Mouse (Mus musculus): Measurements from ENCODE around the gene Hyal3.

The Hyal3 gene

GRCm38 (mm10) chr9:107580501-107581317 is at the start of gene Hyal3:
Gene Hyal3 (plus strand): TSS chr9:107580818.
- peak; percentile 95 for DNase-seq (ENCODE audit: low read depth)

- DNase-seq (ENCODE audit: low read depth), result peak; percentile 94
Observed at GRCm38 (mm10) chr9:107533791-107534407, 46.7 kb upstream of the Hyal3 start, which contains the start of gene Tmem115. Gene Tmem115 (plus strand): TSS chr9:107533945.

- peak; percentile 51 for DNase-seq (ENCODE audit: low read depth)
Observed at GRCm38 (mm10) chr9:107534408-107535202, 46.0 kb upstream of the Hyal3 start.

- DNase-seq (ENCODE audit: low read depth), result no peak
Observed at GRCm38 (mm10) chr9:107538231-107538630, 42.4 kb upstream of the Hyal3 start.

- DNase-seq (ENCODE audit: low read depth), result no peak
Observed at GRCm38 (mm10) chr9:107538711-107539110, 41.9 kb upstream of the Hyal3 start.

- no peak for DNase-seq (ENCODE audit: low read depth)
Observed at GRCm38 (mm10) chr9:107539940-107540339, 40.7 kb upstream of the Hyal3 start.

- no peak for DNase-seq (ENCODE audit: low read depth)
Observed at GRCm38 (mm10) chr9:107540420-107540819, 40.2 kb upstream of the Hyal3 start.

GRCm38 (mm10) chr9:107541005-107541404 is 39.6 kb upstream of the Hyal3 start:
- DNase-seq (ENCODE audit: low read depth), result no peak

- DNase-seq (ENCODE audit: low read depth), result peak; percentile 97
Observed at GRCm38 (mm10) chr9:107541474-107542351, 38.9 kb upstream of the Hyal3 start, which contains the start of the genes Cyb561d2 and Nprl2. Gene Cyb561d2 (minus strand): TSS chr9:107542193. Gene Nprl2 (plus strand): TSS chr9:107542226.

- no peak for DNase-seq (ENCODE audit: low read depth)
Observed at GRCm38 (mm10) chr9:107542352-107542686, 38.3 kb upstream of the Hyal3 start.

GRCm38 (mm10) chr9:107542721-107543120 is 37.9 kb upstream of the Hyal3 start:
- peak; percentile 16 for DNase-seq (ENCODE audit: low read depth)

GRCm38 (mm10) chr9:107543299-107543698 is 37.3 kb upstream of the Hyal3 start:
- DNase-seq (ENCODE audit: low read depth), result no peak

GRCm38 (mm10) chr9:107544196-107544700 is 36.4 kb upstream of the Hyal3 start:
- no peak for DNase-seq (ENCODE audit: low read depth)

GRCm38 (mm10) chr9:107544729-107545128 is 35.9 kb upstream of the Hyal3 start:
- DNase-seq (ENCODE audit: low read depth), result no peak

- no peak for DNase-seq (ENCODE audit: low read depth)
Observed at GRCm38 (mm10) chr9:107545199-107545598, 35.4 kb upstream of the Hyal3 start.

- DNase-seq (ENCODE audit: low read depth), result peak; percentile 91
Observed at GRCm38 (mm10) chr9:107545602-107546001, 35.0 kb upstream of the Hyal3 start.

GRCm38 (mm10) chr9:107547026-107547425 is 33.6 kb upstream of the Hyal3 start, which contains the start of gene Zmynd10:
Gene Zmynd10 (plus strand): TSS chr9:107547298.
- peak; percentile 94 for DNase-seq (ENCODE audit: low read depth)

GRCm38 (mm10) chr9:107547957-107548356 is 32.7 kb upstream of the Hyal3 start:
- DNase-seq (ENCODE audit: low read depth), result no peak

- no peak for DNase-seq (ENCODE audit: low read depth)
Observed at GRCm38 (mm10) chr9:107548820-107549219, 31.8 kb upstream of the Hyal3 start.

GRCm38 (mm10) chr9:107549297-107550074 is 31.1 kb upstream of the Hyal3 start:
- DNase-seq (ENCODE audit: low read depth), result no peak

Measured in induced T-regulatory cell, adult 2 months (primary cell).